Mouse (Mus musculus) thymus, postnatal 10 days (tissue): ENCODE data around the gene Fbxw8.

Experiments used
- DNase-seq, 2 experiments: peaks; one replicate each; pipeline ENCODE4 v3.0.0; 2021; ENCODE audit warnings: low spot score in 2 of 2

Gene Fbxw8

GRCm38 (mm10) chr5:118076721-118077592 is 78.3 kb downstream of the Fbxw8 start:
- DNase-seq = no peak

DNA sequence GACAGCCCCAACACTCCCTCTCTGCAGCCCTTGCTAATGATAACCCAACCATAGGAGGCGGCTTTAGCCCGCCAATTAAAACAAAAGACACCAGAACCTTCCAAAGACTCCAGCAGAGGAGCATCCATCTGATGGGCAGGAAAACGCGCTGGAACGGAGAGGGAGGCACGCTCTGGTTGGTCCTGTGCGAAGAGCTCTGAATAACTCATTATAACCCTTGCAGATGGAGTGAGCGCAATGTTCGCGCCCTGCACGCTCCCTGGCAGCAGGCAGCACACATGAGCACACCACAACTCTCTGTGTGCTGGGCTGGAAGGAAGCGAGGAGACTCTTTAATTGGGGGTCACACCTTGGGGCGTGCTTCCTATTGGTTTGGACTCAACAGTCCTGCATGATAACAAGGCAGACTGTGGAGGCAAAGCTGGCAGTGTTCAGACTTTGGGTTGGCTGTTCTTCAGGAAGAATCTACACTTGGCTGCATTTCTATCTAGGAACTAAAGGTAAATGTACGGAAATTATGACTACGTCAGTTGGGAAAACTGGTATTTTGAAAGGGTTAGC is 82.0 kb downstream of the Fbxw8 start:
- DNase-seq = no peak

DNA sequence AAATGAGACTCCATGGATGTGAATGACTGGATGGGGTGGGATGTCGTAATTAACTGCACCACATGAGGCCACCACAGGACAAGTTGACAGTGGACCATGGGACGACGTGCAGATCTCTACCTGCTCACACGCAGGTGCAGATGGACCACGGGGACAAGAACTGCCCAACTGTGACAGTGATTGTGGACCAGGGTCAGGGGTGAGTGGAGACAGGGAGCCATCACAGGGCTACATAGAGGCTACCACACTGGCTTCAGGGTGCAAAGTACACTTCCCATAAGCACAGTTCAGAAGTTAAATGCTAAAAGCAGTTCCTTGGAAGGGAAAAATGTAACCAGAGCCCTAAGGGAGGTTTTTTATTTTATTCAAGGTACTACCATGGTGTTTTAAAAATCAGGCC is 83.5 kb downstream of the Fbxw8 start:
- no peak for DNase-seq

DNA sequence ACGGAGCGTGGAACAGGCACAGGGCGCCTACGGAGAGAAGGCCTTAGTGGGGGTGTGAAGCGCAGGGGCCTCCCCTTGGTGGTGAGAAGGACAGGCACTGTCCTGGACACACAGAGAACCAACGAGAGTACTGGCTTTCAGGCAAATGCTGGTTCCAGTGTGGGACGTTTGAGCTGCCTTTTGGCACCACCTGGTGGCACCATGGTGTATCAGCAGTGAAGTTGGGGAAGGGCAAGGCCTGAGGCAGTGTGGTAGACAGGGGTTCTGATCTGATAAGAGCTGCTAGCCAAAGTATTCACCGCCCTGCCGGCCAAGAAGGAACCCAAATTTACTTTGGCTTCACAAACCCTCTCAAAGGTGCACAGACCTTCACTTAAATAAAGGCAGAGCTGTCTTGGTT is 85.9 kb downstream of the Fbxw8 start:
- DNase-seq = peak; percentile 59 to 80

GRCm38 (mm10) chr5:118067984-118068494 is 87.2 kb downstream of the Fbxw8 start:
- no peak for DNase-seq

- no peak for DNase-seq
Measured at GRCm38 (mm10) chr5:118067572-118067971, 87.7 kb downstream of the Fbxw8 start.

- DNase-seq = peak; percentile 48 to 86
Measured at GRCm38 (mm10) chr5:118066828-118067227, 88.4 kb downstream of the Fbxw8 start.

GRCm38 (mm10) chr5:118065516-118066255 is 89.6 kb downstream of the Fbxw8 start:
- no peak for DNase-seq

DNA sequence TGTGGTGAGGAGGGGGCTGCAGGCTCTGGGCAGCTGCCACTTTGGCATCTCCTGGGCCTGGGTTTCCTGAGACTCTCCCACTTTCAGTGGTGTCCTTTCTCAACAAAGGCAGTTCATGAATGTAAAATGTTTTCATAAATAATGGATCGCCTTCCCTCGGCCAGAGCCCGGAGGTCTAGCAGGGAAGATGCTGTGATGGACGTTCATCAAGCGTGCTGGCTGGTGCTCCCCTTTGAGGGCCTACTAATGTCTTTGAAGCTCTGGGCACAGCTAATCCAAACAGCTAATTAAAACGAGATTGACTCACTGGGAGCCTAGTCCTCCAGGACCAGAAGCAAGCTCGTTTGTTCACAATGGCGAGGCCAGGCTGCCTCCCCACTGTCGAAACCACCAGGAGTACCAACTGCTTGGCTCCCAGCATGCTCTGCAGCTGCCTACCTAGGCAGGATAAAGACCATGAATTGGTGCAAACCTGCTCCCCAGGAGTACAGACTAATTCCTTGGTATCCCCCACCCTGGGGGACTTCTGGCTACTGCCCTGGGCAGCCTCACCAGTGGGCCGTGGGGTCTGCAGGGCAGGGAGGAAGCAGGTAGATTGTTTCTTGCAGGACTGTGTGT is 90.9 kb downstream of the Fbxw8 start:
- no peak for DNase-seq

- DNase-seq = no peak
Measured at GRCm38 (mm10) chr5:118063181-118063621, 92.1 kb downstream of the Fbxw8 start.

- DNase-seq = no peak
Measured at GRCm38 (mm10) chr5:118061391-118061790, 93.9 kb downstream of the Fbxw8 start.

DNA sequence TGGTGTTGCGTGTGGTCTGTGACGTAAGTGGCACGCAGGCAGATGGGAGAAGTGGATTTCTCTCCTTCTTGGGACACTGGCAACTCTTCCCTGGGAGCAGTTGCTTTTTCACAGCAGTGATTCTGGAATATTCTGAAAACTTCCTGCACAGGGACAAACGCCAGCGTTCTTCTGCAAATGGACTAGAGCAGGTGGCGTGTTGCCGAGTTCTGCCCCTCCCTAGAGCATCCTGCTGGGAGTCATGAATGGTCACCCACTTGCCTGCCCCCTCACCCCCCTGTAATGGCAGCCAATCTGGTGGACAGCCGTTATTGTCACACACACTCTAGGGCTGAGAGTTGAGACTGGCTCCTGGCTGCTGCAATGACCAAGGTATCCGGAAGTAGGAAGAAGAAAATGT is 95.6 kb downstream of the Fbxw8 start:
- no peak for DNase-seq

GRCm38 (mm10) chr5:118058858-118059257 is 96.4 kb downstream of the Fbxw8 start:
- DNase-seq = no peak

DNA sequence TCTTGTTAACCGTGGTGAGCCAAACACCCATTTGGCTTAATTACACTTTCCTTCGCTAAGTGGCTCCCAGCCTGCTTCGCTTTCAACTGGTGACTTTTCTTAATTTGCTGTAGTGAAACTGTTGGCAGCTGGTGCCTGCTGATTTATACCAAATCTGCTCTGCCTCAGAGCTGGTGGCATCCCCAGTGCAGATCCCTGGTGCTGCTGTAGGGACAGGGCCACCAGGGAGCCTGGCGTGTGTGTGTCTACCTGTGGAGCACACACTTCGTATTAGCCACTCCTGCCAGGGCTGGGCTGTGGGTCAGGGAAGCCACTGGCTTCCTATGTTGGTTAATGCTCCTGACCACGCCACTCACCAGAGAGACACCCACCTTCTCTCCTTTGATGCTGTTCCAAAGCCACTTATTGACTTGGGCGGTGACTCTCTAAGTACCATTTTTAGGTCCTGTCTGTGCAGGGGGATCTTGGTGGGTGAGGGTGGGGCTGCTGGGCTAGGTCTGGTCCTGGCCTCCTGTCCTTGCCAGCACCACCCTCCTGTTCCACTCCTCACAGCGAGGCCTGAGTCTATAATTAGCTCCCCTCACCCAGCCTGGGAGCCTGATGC is 97.7 kb downstream of the Fbxw8 start:
- no peak for DNase-seq

- no peak for DNase-seq
Measured at GRCm38 (mm10) chr5:118053205-118053604, 102.1 kb downstream of the Fbxw8 start.

DNA sequence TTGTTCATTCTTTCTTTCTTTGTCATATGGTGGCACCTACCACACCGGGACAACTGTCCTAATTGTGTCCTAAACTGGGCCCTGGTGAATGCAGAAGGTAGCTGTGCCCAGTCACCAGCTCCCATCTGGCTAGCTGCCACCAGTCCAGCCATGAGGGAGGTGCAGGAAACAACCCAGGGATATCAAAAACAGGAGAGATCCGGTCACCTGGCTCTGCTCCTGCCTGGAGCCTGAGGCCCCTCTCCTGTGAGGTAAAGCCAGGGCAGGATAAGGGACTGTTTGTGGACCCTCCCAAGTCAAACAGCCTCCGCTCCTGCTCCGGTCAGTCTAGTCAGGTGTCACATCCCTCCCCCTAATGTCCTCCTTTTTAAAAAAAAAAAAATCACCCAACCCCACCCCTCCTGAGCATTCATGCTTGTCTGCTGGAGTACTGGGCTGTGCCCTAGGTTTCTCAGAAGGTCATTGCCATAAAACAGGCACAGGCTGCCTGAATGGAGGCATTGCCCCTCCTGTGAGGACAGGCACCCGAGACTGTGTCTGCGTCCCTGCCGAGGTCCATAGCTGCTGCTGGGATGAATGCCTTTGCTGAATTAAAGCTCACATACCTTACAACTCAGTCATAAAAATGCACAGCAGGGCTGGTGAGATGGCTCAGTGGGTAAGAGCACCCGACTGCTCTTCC is 103.1 kb downstream of the Fbxw8 start:
- no peak for DNase-seq

GRCm38 (mm10) chr5:118050743-118051142 is 104.5 kb downstream of the Fbxw8 start:
- no peak for DNase-seq

GRCm38 (mm10) chr5:118048928-118049327 is 106.3 kb downstream of the Fbxw8 start:
- DNase-seq = no peak

DNA sequence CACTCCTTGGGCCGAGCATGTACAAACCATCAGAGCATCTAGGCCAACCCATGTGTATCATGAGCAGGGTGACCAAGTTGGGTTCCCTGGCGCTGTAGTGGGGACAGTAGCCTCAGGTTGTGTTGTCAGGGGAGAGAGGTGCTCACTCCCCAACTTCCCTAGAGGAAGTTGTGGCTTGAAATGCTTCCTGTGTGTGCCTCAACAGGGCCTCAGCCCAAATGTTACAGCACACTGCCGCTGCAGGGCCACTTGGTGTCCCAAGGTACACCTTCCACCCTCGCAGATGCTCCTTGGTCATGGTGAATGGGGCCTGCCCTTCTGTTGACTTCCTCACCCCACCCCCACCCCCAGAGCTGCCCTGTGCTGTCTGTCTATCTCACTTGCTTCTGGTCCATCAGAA is 106.9 kb downstream of the Fbxw8 start:
- DNase-seq = no peak

- DNase-seq = no peak
Measured at GRCm38 (mm10) chr5:118047091-118047757, 108.0 kb downstream of the Fbxw8 start.
